Mouse (Mus musculus) lung, postnatal 36 days (tissue): ENCODE measurements around the gene Klc2.
"Not testable (repeated sequence)": the region's sequence is repeated elsewhere in the genome, so short reads cannot be mapped to it uniquely, and the experiment has no call there.

ENCODE experiments used
- DNase-seq: peaks from one replicate; pipeline ENCODE4 v3.0.0; 2022; ENCODE audit warnings: mixed read lengths

The Klc2 gene

GRCm38 (mm10) chr19:5118384-5118698 lies at the start of gene Klc2:
Klc2 (minus strand) TSS chr19:5118560.
- DNase-seq = no peak

- no peak for DNase-seq
Observed at GRCm38 (mm10) chr19:5167477-5167876, 49.1 kb upstream of the Klc2 start.

GRCm38 (mm10) chr19:5164380-5164779 lies 46.0 kb upstream of the Klc2 start:
- peak; percentile 26 for DNase-seq

GRCm38 (mm10) chr19:5161913-5162312 lies 43.6 kb upstream of the Klc2 start:
- DNase-seq = no peak

- DNase-seq = no peak
Observed at GRCm38 (mm10) chr19:5152261-5152660, 33.9 kb upstream of the Klc2 start.

GRCm38 (mm10) chr19:5151741-5152140 lies 33.4 kb upstream of the Klc2 start:
- DNase-seq = no peak

- peak; percentile 74 for DNase-seq
Observed at GRCm38 (mm10) chr19:5151331-5151730, 33.0 kb upstream of the Klc2 start.

- no peak for DNase-seq
Observed at GRCm38 (mm10) chr19:5150358-5150757, 32.0 kb upstream of the Klc2 start.

- not testable (repeated sequence) for DNase-seq
Observed at GRCm38 (mm10) chr19:5149041-5149440, 30.7 kb upstream of the Klc2 start.

GRCm38 (mm10) chr19:5139640-5140039 lies 21.3 kb upstream of the Klc2 start:
- peak; percentile 85 for DNase-seq

GRCm38 (mm10) chr19:5131237-5131636 lies 12.9 kb upstream of the Klc2 start:
- no peak for DNase-seq

GRCm38 (mm10) chr19:5129770-5130169 lies 11.4 kb upstream of the Klc2 start:
- DNase-seq = peak; percentile 14

- DNase-seq = no peak
Observed at GRCm38 (mm10) chr19:5124055-5124614, 5.8 kb upstream of the Klc2 start.

- no peak for DNase-seq
Observed at GRCm38 (mm10) chr19:5123241-5123640, 4.9 kb upstream of the Klc2 start.

- no peak for DNase-seq
Observed at GRCm38 (mm10) chr19:5122492-5122891, 4.1 kb upstream of the Klc2 start.

GRCm38 (mm10) chr19:5117494-5118383 lies 621 bp downstream of the Klc2 start:
- DNase-seq = peak; percentile 90

GRCm38 (mm10) chr19:5113783-5114182 lies 4.6 kb downstream of the Klc2 start:
- no peak for DNase-seq

GRCm38 (mm10) chr19:5109659-5110453 lies 8.5 kb downstream of the Klc2 start:
- peak; percentile 21 for DNase-seq

- DNase-seq = peak; percentile 44
Observed at GRCm38 (mm10) chr19:5108702-5109101, 9.7 kb downstream of the Klc2 start.

GRCm38 (mm10) chr19:5108271-5108575 lies 10.1 kb downstream of the Klc2 start:
- peak; percentile 57 for DNase-seq

- DNase-seq = no peak
Observed at GRCm38 (mm10) chr19:5107556-5108270, 10.6 kb downstream of the Klc2 start.

GRCm38 (mm10) chr19:5106731-5107191 lies 11.6 kb downstream of the Klc2 start, which contains the start of gene Rab1b:
Rab1b (minus strand) TSS chr19:5107072.
- DNase-seq = peak; percentile 98

GRCm38 (mm10) chr19:5106074-5106473 lies 12.3 kb downstream of the Klc2 start:
- DNase-seq = peak; percentile 34
